Mouse (Mus musculus) T-helper 2 cell (primary cell): ENCODE measurements at regions not wholly inside any gene's neighbourhood (a gene's known extent, or its start where the extent isn't known, plus 50 kb on each side); places are given as distances from the start of the nearest gene placed in this dataset.

Experiments
- in situ Hi-C: fragments of 300-600 bp; cut with MboI, MseI; formaldehyde crosslinking; loops from one replicate; pipeline ENCODE4 v1.15.1; 2025; ENCODE audit warnings: high pct_unique_total_duplicates

DNA sequence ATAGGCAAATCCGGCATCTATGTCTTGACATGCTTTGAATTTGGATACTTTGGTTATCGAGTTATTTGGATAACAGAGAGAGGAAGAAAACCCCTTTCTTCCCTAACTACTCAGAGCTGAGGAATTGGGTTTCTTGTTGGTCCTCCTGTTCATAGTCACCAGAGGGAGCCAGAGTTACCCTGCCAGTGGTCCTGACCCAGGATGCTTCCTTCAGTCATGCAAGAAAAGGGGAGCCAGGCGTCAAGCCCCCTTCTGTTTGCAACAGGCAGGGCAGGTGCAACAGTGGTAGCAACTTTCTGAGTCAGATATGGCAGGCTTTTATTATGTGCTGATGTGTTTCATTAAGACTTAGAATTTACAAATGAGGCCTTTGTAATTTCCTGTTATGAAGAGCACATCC lies 101.4 kb upstream of the B430305J03Rik start:
- in situ Hi-C loops = no loop called here

DNA sequence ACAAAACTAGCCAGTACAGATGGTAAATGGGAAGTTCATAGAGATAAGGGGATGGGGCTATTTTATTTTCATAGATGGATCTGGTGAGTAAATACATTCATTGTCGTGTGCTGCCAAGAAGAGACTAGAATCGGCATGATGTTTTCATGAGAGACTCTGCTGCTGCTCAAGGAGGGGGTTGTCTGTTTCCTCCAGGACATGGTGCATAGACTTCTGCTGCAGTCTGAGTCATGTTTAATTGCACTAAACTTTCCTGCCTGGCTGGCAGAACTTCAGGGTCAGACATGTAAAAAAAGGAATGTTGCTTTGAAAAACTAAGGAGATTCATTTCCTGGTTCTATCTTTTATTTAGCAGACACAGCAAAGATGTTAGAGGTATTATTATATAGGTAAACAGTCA lies 100.9 kb upstream of the B430305J03Rik start:
- in situ Hi-C loops = no loop called here

- in situ Hi-C loops = no loop called here
Measured at GRCm38 (mm10) chr3:61460076-61460475, 94.3 kb upstream of the B430305J03Rik start.

DNA sequence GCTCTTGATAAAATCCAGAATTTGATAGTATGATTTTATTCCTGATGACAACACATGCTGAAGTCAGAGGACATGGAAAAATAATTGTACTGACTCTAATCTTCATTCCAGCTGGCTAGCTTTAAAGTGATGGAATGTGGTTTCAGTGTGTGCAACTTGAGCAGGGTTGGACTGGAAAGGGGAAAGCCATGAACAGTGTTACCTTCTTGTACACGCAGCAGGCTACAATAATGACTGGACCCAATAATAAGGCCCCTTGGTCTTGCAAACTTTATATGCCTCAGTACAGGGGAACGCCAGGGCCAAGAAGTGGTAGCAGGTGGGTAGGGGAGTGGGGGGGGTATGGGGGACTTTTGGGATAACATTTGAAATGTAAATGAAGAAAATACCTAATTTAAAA lies 90.8 kb upstream of the B430305J03Rik start:
- in situ Hi-C loops = no loop called here

GRCm38 (mm10) chr3:61442000-61442739 lies 76.4 kb upstream of the B430305J03Rik start:
- in situ Hi-C loops = no loop called here

DNA sequence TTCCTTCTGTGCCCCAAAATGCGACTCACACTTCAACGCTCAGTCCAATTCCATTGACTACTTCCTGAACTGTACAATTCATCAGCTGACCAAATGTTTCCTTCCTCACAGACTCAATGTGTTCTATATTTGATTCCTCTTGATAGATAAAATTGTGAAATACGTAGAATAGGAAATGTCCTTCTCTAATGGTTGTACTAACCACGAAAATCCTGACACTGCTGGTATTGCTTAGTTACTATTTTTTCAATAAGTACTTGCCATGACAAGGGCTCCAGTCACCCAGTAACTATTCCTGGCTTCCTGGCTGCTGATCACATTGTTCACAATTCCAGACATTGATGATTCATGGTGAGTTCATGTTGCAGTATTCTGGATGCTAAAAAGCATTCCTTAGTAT lies 75.7 kb upstream of the B430305J03Rik start:
- in situ Hi-C loops = no loop called here

- in situ Hi-C loops = no loop called here
Measured at GRCm38 (mm10) chr3:61428713-61429112, 63.0 kb upstream of the B430305J03Rik start.

- in situ Hi-C loops = no loop called here
Measured at GRCm38 (mm10) chr3:61423945-61424344, 58.2 kb upstream of the B430305J03Rik start.

GRCm38 (mm10) chr3:61419706-61420105 lies 54.0 kb upstream of the B430305J03Rik start:
- in situ Hi-C loops = no loop called here

DNA sequence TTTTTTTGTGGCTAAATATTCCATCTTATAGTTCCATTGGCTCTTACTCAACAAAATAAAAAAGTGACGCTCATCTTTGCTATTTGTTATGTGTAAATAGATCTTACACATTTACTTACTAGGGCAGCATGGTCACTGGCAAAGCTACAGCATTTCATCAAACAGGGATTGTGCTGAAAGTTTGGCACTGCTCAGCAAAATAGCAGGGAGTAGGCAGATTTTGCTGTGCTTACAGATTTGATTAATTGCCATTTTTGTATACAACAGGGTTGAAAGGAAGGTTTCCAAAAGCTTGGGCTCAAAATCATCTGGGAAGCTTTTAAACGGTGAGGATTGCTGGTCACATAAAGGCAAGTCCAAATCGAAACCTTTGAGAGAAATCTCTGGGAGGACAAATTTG lies 52.3 kb upstream of the B430305J03Rik start:
- in situ Hi-C loops = no loop called here
